Mouse (Mus musculus): Measurements from ENCODE around the gene Nfkbil1.

Gene Nfkbil1

DNA sequence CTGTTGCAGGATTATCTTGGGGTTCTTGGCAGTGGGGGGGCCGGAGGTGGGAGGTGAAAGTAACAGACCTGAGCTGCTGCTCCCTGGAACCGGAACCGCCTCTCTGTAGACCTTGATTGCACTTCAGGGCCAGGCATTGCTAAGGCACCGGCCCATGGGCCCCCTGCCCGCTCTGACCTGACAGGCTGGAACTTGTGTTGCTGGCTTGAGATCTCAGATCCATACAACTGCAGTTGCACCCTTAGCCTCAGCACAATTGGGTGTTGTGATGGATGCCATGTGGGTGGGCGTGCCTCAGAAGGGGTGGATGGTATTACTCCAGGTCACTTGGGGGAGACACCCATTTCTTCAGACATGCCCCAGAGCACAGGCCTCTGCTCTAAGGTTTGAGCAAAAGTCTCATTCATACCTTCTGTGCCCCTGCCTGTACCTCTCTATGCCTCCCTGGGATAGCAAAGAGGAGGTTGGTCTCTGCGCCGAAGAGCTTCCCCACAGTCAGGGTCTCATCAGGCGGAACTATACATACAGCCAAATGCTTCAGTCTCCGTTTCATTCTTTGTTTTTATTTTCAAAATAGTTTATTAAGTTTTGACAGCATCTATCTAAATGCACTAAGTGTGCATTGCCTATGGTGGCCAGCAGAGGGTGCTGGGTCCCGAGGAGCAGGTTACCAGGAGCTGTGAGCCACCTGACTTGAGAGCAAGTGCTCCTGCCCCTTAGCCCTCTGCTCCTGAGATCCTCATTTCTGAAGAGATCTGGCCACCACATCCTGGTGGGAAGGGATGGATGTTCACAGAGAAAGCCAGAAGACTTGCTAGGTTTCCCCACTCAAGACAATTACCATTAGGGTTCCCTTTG lies 18.9 kb upstream of the Nfkbil1 start:
- DNase-seq (ENCODE audit: low read depth) = peak; percentile 59

DNA sequence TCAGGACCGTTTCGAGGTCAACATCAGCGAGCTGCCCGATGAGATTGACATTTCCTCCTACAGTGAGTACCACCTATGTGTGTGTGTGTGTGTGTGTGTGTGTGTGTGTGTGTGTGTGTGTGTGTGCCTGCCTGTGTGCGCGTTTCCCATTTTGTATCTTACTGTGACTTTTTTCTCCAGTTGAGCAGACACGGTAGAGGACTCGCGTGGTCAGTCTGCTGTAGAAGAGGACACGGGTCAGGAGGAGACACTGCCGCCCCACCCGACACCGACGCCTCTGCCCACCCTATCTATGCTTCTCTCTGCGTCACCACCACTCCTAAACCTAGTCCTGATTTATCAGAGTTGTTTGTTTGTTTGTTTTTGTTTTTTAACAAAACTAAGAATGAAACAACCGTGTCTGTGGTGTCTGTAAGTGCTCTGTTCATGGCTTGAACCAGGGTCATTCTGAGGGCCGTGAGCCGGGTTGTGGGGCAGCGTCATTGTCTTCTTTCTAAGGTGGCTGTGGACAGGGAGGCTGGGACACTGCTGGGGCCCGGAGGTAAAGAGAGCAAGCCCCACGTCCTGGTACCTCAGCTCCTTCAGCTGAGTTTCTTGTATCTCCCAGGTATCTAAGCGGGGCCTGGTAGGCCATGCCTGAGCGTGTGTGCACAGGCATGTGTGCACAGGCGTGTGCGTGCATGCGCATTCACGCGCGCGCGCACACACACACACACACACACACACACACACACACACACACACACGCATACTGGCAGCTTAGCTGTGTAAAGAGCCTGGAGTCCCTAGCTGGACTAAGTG lies 17.9 kb upstream of the Nfkbil1 start:
- no peak for DNase-seq (ENCODE audit: low read depth)

DNA sequence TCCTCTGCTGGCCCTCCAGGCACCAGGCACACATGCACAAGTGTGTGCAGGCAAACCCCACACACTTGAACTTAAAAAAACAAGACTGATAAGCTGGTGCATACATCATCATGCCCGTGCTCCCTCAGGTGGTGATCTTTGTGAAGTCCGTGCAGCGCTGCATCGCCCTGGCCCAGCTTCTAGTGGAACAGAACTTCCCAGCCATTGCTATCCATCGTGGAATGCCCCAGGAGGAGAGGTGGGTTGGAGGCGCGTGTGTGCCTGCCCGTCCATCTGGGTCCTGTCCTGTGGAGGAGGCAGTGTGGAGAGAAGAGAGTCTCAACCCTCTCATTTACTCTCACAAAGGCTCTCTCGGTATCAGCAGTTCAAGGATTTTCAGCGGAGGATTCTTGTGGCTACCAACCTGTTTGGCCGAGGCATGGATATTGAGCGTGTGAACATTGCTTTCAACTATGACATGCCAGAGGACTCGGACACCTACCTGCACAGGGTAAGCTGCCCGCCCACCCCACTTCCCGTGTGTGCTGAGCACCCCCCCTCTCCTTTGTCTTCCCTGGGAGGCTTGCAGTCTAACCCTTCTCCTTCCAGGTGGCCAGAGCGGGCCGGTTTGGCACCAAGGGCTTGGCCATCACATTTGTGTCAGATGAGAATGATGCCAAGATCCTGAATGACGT lies 17.2 kb upstream of the Nfkbil1 start:
- DNase-seq (ENCODE audit: low read depth) = no peak

DNA sequence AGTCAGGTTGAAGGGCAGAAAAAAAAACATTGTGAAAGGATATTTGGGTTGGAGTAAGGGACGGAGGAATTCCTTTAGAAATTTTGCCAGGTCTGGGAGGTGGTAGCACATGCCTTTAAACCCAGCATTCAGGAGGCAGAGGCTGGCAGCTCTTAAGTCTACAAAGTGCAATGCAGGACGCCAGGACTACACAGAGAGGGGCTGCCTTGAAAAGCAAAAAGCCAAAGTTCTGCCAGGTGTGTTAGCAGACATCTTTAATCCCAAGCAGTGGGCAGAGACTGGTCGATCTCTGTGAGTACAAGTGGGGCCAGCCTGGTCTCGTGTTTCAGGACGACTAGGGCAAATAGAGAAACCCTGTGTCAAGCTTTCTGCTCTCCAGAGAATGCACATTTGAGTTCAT lies 16.4 kb upstream of the Nfkbil1 start:
- DNase-seq (ENCODE audit: low read depth) = no peak

- DNase-seq (ENCODE audit: low read depth) = no peak
Observed at GRCm38 (mm10) chr17:35251162-35251719, 15.6 kb upstream of the Nfkbil1 start.

- no peak for DNase-seq (ENCODE audit: low read depth)
Observed at GRCm38 (mm10) chr17:35250348-35251120, 14.9 kb upstream of the Nfkbil1 start.

DNA sequence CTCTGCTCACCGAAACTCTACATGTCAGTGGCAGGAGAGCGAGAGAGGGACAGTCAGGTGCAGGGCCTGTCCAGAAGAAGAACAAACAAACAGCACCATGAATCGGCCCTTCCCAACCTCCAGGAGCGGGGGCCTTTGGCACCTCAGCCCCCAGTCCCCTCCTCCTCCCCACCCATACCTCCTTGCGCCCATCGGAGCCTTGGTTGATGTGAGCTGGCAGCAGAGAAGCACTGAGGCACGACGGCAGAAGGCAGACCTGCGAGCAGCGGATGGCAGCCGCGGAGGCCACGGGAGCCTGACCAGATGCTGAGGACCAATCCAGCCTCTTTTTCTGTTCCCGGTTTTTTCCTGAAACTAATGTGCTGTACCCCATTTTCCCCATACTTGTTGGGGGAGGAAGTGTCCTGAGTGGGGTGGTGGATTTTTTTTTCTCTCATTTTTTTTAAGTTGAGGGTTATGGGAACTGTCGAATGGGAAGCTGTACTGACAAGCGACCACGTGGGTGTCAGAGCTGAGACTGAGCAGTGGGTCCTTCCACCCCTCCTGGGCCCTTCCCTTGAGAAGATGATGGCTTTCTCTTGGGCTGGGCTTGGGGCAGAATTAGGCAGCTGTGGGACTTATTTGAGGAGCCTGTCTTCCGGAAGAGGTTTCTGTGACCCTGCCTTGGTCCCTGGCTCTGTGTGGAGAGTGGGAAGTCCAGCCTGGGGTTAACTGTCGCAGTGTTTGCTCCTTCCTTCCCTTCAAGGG lies 14.0 kb upstream of the Nfkbil1 start:
- no peak for DNase-seq (ENCODE audit: low read depth)

- DNase-seq (ENCODE audit: low read depth) = no peak
Observed at GRCm38 (mm10) chr17:35248986-35249385, 13.4 kb upstream of the Nfkbil1 start.

- no peak for DNase-seq (ENCODE audit: low read depth)
Observed at GRCm38 (mm10) chr17:35247144-35247543, 11.6 kb upstream of the Nfkbil1 start.

- DNase-seq (ENCODE audit: low read depth) = no peak
Observed at GRCm38 (mm10) chr17:35245731-35246623, 10.4 kb upstream of the Nfkbil1 start.

- no peak for DNase-seq (ENCODE audit: low read depth)
Observed at GRCm38 (mm10) chr17:35244999-35245398, 9.4 kb upstream of the Nfkbil1 start.

- DNase-seq (ENCODE audit: low read depth) = no peak
Observed at GRCm38 (mm10) chr17:35243086-35243485, 7.5 kb upstream of the Nfkbil1 start.

- DNase-seq (ENCODE audit: low read depth) = peak; percentile 66
Observed at GRCm38 (mm10) chr17:35242015-35242941, 6.7 kb upstream of the Nfkbil1 start.

GRCm38 (mm10) chr17:35241305-35242014 lies 5.9 kb upstream of the Nfkbil1 start, which contains the start of gene Ddx39b:
Gene Ddx39b (plus strand): TSS chr17:35241746.
- DNase-seq (ENCODE audit: low read depth) = peak; percentile 88

DNA sequence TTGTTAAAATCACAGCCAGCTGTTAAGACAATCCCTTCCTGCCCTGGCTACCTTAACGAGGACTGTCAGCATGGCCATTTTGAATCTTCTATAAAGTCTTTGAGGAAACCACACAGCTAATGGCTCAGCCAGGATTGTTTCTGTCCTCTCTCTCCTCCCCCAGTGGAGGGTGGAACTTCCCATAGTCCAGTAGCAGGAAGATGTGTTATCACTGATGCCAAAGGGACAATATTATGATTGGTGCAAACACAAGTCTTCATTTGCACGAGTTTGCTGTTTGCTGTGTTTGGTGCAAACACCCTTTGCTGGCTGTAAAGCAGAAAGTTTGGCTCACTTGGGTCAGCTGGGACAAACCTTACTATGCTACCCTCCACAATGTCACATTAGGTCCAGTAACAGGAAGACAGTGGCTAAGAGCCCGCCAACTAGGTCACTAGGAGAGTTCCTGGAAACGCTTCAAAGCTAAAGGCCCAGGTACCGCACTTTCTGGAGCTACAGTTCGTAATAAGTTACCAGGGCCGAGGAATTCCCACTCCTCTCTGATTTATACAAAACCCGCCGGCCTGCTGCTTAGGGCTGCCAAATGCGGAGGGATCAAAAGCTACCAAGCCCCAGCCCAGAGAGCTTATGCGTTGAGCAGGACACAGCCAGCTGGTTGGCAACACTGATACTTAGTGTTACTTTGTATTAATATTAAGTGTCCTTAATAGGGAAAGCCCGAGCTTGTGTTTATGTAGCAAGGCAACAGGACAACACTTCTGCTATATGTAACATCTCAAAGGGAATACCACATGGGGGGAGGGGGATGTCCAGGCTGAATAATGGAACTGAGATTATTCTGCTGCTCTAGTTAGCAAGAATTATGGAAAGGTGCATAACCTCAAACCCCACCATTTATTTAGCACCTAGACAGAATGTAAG lies 5.1 kb upstream of the Nfkbil1 start:
- DNase-seq (ENCODE audit: low read depth) = no peak

DNA sequence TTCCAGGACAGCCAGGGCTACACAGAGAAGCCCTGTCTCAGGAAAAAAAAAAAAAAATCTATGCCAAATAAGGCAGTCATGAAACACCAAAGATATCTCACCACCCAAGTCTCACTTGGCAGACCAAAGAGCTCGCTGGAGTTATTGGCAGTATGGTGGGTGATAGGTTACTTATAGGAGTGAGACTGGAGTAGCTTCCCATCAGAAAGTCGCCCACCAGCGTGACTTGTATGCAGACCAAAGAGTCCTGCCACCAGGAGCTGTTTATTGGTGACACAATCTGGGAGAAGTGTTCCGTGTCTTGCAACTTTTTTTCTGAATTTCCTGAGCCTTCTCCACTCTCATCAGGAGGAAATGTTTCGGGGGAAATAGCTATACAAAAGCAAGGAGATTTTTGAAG lies 4.1 kb upstream of the Nfkbil1 start:
- DNase-seq (ENCODE audit: low read depth) = no peak

GRCm38 (mm10) chr17:35237504-35237903 lies 1.9 kb upstream of the Nfkbil1 start:
- no peak for DNase-seq (ENCODE audit: low read depth)

Data from c-Kit-positive CD71-positive TER-119-negative erythroid progenitor cells, embryonic 14.5 days (primary cell).